Mouse (Mus musculus): ENCODE measurements around the gene Rap1b. TPM values are rescaled to one million over a fixed set of nuclear protein-coding genes. Genes with fewer than 3 reads are reported as not detected.

The Rap1b gene
- total RNA-seq, 1 experiment from 2014 or later = 331 TPM

- no peak for ATAC-seq (ENCODE audit: extremely low read depth, insufficient number of reproducible peaks, low FRiP score, poor library complexity, severe bottlenecking)
Observed at GRCm38 (mm10) chr10:117795206-117795605, 50.6 kb downstream of the Rap1b start.

DNA sequence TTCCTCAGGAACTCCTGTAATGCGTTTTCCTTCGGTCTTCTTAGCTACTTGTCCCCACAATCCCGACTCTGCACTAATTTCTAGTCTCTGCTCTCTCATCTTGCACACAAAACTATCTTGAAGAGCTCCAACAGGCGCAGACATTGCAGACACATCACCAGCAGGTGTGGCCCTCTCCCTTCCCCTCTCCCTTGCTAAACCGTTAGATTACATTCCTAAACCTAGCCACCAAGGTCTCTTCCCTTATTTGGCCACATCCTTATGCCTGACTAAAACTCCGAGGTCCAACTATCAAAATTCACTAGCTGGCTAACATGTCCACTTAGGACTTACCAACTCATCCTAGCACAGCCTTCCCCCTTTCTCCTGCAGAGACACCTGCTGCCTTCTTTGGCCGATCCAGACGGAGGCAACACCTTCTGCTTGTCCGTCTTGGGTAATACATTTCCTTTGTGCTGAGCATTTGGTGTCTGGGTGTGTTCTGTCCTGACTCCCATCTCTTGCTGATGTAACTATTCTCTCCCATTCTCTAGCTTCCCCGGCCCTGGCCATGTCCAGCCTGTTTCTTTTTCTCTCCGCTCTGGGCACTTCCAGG is 52.3 kb downstream of the Rap1b start:
- no peak for ATAC-seq (ENCODE audit: extremely low read depth, insufficient number of reproducible peaks, low FRiP score, poor library complexity, severe bottlenecking)

DNA sequence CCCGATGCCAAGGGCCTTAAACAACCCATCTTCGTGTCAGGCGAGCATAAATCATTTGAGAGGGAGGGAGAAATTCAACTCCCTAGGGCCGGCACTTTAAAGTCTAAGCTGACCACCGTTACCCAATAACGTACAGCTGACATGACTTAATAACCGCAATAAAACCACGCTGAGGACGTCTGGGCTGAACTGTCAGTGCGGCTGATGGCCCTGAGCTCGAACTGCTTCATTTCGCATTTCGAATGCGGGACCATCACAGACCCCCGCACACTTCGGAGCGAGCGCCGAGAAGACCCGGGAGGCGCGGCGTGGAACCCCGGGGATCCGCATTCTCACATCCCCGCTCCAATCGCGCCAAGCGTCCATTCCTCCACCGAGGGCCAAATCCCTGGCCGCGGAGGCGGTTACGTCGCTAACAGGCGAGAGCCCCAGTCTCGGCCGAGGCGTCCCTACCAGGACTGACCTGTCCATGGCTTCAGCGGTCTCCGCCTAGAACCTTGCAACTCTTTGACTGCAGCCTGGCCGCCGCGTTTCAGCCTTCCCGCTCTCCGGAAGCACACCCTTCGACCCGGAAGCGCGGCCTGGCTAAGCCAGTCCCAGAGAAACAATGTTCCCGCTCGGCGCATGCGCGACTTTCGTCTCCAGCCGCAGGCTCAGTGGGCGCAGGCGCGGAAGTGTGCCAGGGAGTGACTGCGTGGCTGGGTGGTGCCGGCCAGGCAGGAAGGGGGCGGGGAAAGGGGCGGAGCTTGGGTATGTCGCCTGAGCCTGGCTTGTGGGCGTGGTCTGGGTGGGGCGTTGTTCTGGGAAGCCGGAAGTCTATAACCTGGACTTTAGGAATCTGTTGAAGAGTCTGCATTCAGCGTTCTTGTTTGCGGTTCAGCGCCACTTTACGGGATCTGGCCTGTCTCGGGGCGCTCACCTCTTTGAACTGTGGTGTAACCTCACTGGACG is 53.4 kb downstream of the Rap1b start, which contains the start of gene Nup107:
TSS of gene Nup107 (minus strand) at position 565 of the 951 bp plus-strand sequence.
- ATAC-seq (ENCODE audit: extremely low read depth, insufficient number of reproducible peaks, low FRiP score, poor library complexity, severe bottlenecking) = peak; percentile 93

DNA sequence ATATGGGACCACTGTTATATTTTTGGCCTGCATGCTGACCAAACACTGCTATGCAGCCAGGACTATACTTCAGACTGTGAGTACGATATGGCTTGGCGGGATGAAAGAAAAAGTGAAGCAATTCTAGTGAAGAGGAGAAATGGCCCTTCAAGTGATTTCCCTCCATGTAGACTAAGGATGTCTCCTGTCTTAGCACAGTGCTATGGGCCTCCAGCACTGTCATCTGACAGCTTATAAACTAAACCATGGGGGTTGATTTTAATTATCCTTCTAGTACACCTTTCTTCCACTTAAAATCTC is 54.7 kb downstream of the Rap1b start:
- ATAC-seq (ENCODE audit: extremely low read depth, insufficient number of reproducible peaks, low FRiP score, poor library complexity, severe bottlenecking) = no peak

GRCm38 (mm10) chr10:117790421-117791170 is 55.2 kb downstream of the Rap1b start:
- ATAC-seq (ENCODE audit: extremely low read depth, insufficient number of reproducible peaks, low FRiP score, poor library complexity, severe bottlenecking) = no peak

GRCm38 (mm10) chr10:117790011-117790410 is 55.8 kb downstream of the Rap1b start:
- no peak for ATAC-seq (ENCODE audit: extremely low read depth, insufficient number of reproducible peaks, low FRiP score, poor library complexity, severe bottlenecking)

DNA sequence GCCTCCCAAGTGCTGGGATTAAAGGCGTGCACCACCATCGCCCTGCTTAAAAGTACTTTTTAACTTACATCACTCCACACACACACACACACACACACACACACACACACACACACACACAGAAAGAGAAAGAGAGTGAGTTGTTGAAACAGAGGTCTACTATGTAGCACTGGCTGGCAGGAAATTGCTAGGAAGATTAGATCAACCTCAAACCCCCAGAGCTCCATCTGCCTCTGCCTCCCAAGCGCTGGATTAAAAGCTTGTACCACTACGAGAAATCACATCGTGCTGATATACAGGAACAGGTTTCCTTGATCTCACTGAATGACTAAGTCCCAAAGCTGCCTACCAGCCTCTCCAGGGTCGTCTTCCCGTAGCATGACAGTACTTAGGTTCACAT is 61.2 kb downstream of the Rap1b start:
- ATAC-seq (ENCODE audit: extremely low read depth, insufficient number of reproducible peaks, low FRiP score, poor library complexity, severe bottlenecking) = no peak

- ATAC-seq (ENCODE audit: extremely low read depth, insufficient number of reproducible peaks, low FRiP score, poor library complexity, severe bottlenecking) = no peak
Observed at GRCm38 (mm10) chr10:117783786-117784420, 61.9 kb downstream of the Rap1b start.

GRCm38 (mm10) chr10:117782491-117783260 is 63.2 kb downstream of the Rap1b start:
- no peak for ATAC-seq (ENCODE audit: extremely low read depth, insufficient number of reproducible peaks, low FRiP score, poor library complexity, severe bottlenecking)

GRCm38 (mm10) chr10:117782056-117782455 is 63.8 kb downstream of the Rap1b start:
- ATAC-seq (ENCODE audit: extremely low read depth, insufficient number of reproducible peaks, low FRiP score, poor library complexity, severe bottlenecking) = no peak

GRCm38 (mm10) chr10:117781021-117781725 is 64.7 kb downstream of the Rap1b start:
- no peak for ATAC-seq (ENCODE audit: extremely low read depth, insufficient number of reproducible peaks, low FRiP score, poor library complexity, severe bottlenecking)

GRCm38 (mm10) chr10:117780306-117780911 is 65.4 kb downstream of the Rap1b start:
- no peak for ATAC-seq (ENCODE audit: extremely low read depth, insufficient number of reproducible peaks, low FRiP score, poor library complexity, severe bottlenecking)

DNA sequence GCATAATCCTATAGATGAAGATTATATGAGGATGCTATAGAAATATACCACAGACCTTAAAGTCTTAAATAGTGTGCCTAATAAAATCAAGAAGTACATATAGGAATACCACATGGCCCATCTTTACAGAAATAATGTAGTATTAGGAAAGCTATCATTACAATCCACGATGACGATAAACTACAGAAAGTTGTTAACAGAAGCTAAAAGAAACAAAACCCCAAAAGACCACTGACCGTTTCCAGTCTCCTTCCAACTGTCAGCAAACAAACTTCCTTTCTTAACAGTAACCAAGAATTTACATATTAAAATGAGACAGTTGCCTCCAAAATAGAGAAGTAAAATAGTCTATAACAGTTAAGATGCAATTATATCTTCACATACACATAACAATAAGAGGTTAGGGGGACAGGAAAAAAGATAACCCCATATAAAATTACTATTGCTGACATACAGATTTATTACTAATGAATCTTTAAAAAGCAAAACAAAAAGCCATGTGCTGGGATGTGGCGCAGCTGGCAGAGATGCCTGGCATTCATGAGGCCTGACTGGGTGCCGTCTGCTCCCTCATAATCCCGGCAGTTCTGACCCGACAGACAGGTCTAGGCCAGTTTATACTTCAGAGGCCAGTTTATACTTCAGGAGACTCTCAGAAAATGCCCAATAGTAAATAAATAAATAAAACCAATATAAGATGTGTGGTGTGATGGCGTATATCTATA is 66.1 kb downstream of the Rap1b start:
- ATAC-seq (ENCODE audit: extremely low read depth, insufficient number of reproducible peaks, low FRiP score, poor library complexity, severe bottlenecking) = no peak

DNA sequence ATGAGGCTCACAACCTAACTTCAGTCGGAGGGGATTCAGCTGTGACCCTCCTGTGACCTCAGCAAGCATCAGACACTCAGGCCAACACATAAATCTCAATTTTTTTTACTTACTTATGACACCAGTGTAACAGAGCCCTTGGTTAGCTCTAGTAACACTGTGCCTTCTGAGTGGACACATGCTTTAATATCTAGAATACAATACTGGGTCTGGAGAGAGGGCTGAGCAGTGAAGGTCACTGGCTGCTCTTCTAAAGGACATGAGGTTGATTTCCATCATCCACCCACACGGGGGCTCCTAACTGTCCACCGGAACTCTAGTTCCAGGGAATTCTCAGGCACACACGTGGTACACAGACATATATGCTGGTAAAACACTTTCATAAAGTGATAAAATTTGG is 66.9 kb downstream of the Rap1b start:
- ATAC-seq (ENCODE audit: extremely low read depth, insufficient number of reproducible peaks, low FRiP score, poor library complexity, severe bottlenecking) = no peak

GRCm38 (mm10) chr10:117778328-117778910 is 67.4 kb downstream of the Rap1b start:
- no peak for ATAC-seq (ENCODE audit: extremely low read depth, insufficient number of reproducible peaks, low FRiP score, poor library complexity, severe bottlenecking)

- no peak for ATAC-seq (ENCODE audit: extremely low read depth, insufficient number of reproducible peaks, low FRiP score, poor library complexity, severe bottlenecking)
Observed at GRCm38 (mm10) chr10:117777501-117778327, 68.1 kb downstream of the Rap1b start.
